Mouse (Mus musculus) spleen, adult 2 months (tissue): ENCODE results near the gene Zbtb20. TPM values are rescaled to one million over a fixed set of nuclear protein-coding genes. Genes with fewer than 3 reads are reported as not detected.

Experiments
- DNase-seq, 2 experiments: peaks; one replicate each; pipeline versions ENCODE4 v3.0.0 to v3.0.0-alpha.2; 2012 to 2021; ENCODE audit warnings: low spot score in 2 of 2, low read depth in 1 of 2
- H3K27ac ChIP-seq: fragments of 200-500 bp; 2 replicates; pipeline ENCODE4 v1.5.1; 2012; ENCODE audit warnings: low read length, inconsistent platforms; ENCODE audit not compliant: insufficient read depth
- H3K27me3 ChIP-seq: fragments of 200-500 bp; 2 replicates; pipeline ENCODE4 v1.6.1; 2012; ENCODE audit warnings: mild to moderate bottlenecking, moderate library complexity, low read length, inconsistent platforms; ENCODE audit not compliant: control insufficient read depth, insufficient read depth
- H3K36me3 ChIP-seq: fragments of 200-500 bp; 2 replicates; pipeline ENCODE4 v1.6.1; 2012; ENCODE audit warnings: mild to moderate bottlenecking, low read length, inconsistent platforms; ENCODE audit not compliant: control insufficient read depth, insufficient read depth
- H3K4me1 ChIP-seq: fragments of 200-500 bp; 2 replicates; pipeline ENCODE4 v1.6.1; 2011; ENCODE audit warnings: inconsistent platforms; ENCODE audit not compliant: control insufficient read depth, insufficient read depth, insufficient read length
- H3K4me3 ChIP-seq: fragments of 200-500 bp; 2 replicates; pipeline ENCODE4 v1.5.1; 2011; ENCODE audit warnings: mild to moderate bottlenecking, inconsistent platforms; ENCODE audit not compliant: insufficient read depth, insufficient read length; ENCODE audit errors: extremely low read depth
- CTCF ChIP-seq: fragments of 200-500 bp; IDR thresholded peaks from 2 replicates; pipeline ENCODE4 v1.5.1; 2011; ENCODE audit warnings: mild to moderate bottlenecking, inconsistent platforms; ENCODE audit not compliant: insufficient read depth, insufficient read length, insufficient replicate concordance; ENCODE audit errors: extremely low read depth
- POLR2A ChIP-seq: fragments of 200-500 bp; IDR thresholded peaks from 2 replicates; pipeline ENCODE4 v1.6.1; 2011; ENCODE audit warnings: low read depth, low read length, inconsistent platforms
- WGBS: fragments of 180-500 bp; shearing (Covaris S2); methylation state at CpG from one replicate; pipeline ENCODE4 v1.1.7; 2018; 5-methylcytosine and 5-hydroxymethylcytosine counted together
- polyA plus RNA-seq: library from polyadenylated mRNA; depleted of rRNA; stranded (reverse); fragments of >200 nt; gene quantifications from 2 replicates; pipeline ENCODE4 v1.2.3, GENCODE M21; 2012

Gene Zbtb20
- polyA plus RNA-seq, 1 experiment = 8.6 TPM

GRCm38 (mm10) chr16:42866061-42866460 lies 9.6 kb upstream of the Zbtb20 start:
- TF ChIP-seq CTCF (no peak), POLR2A (no peak)
- 64% methylated on average over 1 of the region's 1 CpGs for WGBS
- no peaks in the 10 kb centered on the region for H3K36me3 ChIP-seq

DNA sequence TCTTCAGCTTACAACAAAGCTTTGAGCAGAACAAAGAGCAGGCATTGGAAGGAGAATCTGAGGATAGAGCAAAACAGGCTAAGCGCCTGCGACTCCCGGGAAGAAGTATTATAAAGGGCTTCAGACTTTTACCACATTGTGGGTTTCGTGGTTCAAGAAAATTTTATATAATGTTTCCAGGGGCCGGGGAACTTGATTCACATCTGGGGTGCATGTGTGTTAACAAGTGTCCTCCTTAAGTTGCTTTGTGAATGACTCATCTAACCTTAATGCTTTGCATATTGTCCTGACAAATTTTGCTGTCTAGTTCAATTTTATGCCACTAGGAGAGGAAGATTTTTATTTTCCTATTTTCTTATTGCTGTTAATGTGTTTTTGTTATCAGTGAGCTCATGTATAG lies 3.6 kb upstream of the Zbtb20 start:
- H3K27me3 ChIP-seq = no peaks in the 10 kb centered on the region
- WGBS = 69% methylated on average over 5 of the region's 5 CpGs
- no peak overlapping the region for H3K4me3 ChIP-seq
- H3K27ac ChIP-seq = no peak overlapping the region
- no peaks in the 10 kb centered on the region for H3K36me3 ChIP-seq
- no peak for TF ChIP-seq CTCF
- no peak for TF ChIP-seq POLR2A
- H3K4me1 ChIP-seq = no peaks in the 10 kb centered on the region; the same call in 1 of the 2 replicates
- no peak for DNase-seq

More at GRCm38 (mm10) chr16:42866061-42866460, 9.6 kb upstream of the Zbtb20 start:
- H3K27ac ChIP-seq = no peak overlapping the region
- DNase-seq = no peak
- H3K4me1 ChIP-seq = no peaks in the 10 kb centered on the region
- no peaks in the 10 kb centered on the region for H3K27me3 ChIP-seq
- no peak overlapping the region for H3K4me3 ChIP-seq

- TF ChIP-seq POLR2A (no peak), CTCF (no peak)
- no peak for DNase-seq
- no peaks in the 10 kb centered on the region; the same call in 1 of the 2 replicates for H3K4me1 ChIP-seq
- no peaks in the 10 kb centered on the region for H3K27me3 ChIP-seq
- H3K27ac ChIP-seq = no peak overlapping the region
- WGBS = 73% methylated on average over 3 of the region's 3 CpGs
- H3K4me3 ChIP-seq = no peak overlapping the region
- no peaks in the 10 kb centered on the region for H3K36me3 ChIP-seq
These were observed 1.7 kb upstream of the Zbtb20 start for GRCm38 (mm10) chr16:42873942-42874341.

DNA sequence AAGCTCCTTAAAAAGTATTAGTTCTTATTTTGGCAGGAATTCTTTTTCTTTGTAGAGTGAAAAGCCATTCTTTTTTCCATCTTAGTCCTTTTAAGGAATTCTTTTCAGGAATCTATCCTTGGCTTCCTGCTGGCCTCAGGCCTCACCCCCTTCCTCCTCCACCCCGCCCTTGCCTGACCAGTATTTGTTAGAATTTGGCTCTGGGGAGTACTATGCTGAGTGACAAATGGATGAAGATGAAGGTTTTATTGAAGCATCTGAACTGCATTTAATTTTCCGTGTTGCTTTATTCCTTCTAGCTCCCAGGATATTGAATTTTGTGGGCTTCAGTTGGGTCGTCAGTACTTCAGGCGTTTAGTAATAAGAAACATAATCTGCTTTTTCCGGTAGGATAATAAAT lies 1.2 kb upstream of the Zbtb20 start:
- 10% methylated on average over 5 of the region's 5 CpGs for WGBS
- no peaks in the 10 kb centered on the region; the same call in 1 of the 2 replicates for H3K4me1 ChIP-seq
- no peak for DNase-seq
- TF ChIP-seq POLR2A (no peak), CTCF (no peak)
- H3K27me3 ChIP-seq = no peaks in the 10 kb centered on the region
- peak overlapping the region; percentile 95 for H3K27ac ChIP-seq
- H3K4me3 ChIP-seq = peak overlapping the region; percentile 93
- no peaks in the 10 kb centered on the region for H3K36me3 ChIP-seq

DNA sequence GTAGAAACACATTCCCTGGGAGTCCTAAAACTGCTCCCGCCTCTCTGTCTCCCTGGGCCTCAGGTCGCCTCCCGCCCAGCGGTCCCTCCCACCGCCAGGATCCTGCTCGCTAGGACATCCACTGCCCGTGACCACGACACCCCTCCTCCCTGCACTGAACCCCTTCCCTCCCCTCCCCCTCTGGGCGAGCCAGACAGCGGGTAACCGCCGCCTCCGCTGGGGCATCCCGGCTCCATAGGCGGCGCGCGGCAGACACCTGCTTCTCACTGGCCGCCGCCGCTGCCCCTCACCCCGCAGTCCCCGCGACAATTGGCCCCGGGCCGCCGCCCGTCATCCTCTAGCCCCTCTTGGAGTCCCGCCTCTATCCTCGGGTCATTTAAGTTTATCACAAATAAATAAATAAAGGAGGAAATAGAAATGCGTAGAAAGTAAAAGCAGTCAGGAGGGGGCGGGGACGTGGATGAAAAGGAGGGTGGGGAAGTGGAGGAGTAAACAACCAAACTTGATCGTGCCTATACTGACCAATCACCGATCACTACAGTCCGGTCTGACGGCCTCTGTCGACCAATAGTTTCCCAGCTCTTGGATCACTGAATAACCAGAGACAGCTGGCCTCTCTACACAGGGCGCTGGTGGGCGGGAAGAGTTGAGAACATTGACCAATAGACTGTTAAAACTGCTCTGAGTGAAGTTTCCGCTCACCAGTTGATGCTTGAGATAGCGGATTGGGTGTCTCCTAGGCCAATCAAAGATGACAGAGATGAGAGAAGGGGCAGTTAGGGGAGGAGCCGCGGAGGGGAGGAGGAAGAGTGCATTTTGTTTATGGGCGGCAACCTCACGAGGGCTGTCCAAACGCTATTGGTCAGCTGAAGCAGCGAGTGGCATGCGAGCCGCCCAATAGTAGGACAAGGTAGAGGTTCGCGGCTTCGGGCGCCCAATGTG lies 500 bp upstream of the Zbtb20 start:
- Histone ChIP-seq H3K36me3 (no peaks in the 10 kb centered on the region), H3K27ac (peak overlapping the region; percentile 95), H3K27me3 (no peaks in the 10 kb centered on the region), H3K4me1 (no peaks in the 10 kb centered on the region; the same call in 1 of the 2 replicates), H3K4me3 (peak overlapping the region; percentile 93)
- under 1% methylated on average over 54 of the region's 54 CpGs for WGBS
- TF ChIP-seq CTCF (no peak), POLR2A (no peak; the same call in 1 of the 2 replicates)
- peak; percentile 95 to 100 for DNase-seq

DNA sequence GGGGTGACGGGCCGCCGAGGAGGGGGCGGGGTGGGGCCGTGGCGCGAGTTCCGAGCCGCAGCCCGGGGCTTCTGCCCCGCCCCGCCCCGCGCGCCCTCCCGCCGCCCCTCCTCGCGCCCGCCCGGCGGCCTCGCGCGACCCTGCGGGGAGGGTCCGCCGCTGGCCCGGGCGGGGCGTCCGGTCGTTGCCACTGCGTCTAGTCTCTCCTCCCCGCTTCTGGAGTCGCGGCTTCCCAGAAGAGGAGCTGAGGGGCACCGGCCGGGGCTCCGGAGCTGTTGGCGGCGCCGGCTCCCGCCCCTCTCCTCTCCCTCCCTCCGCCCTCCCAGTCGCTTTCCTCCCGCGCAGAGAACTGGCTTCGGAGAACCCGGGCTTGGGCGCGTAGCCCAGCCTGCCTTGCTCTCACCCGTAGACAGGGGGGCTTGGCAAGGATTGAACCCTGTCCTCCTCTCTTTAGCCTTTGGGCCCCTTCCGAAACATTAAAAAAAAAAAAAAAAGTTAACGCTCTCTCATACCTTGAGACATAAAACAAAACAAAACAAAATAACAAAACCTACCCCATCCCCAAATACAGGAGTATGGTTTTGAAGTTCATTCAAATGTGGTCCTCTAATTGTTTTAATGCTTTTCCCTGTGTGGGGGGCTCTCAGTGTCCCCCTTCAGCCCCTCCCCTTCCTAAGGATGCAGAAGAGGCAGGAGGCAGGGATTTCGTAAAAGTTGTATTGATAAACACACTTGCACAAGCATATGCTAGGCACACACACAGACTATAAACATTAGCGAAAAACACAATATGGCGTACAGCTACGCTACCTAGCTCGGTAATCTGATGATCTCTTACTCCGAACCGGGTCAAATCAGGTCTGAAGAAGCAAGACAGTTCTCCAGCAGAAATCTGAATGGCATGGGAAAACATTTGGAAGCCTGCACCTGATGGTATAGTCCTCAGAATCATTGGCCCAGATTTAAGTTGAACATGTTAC lies 630 bp downstream of the Zbtb20 start:
- WGBS = 3% methylated on average over 36 of the region's 62 CpGs
- Histone ChIP-seq H3K36me3 (no peaks in the 10 kb centered on the region), H3K27me3 (no peaks in the 10 kb centered on the region), H3K27ac (peak overlapping the region; percentile 97), H3K4me1 (no peaks in the 10 kb centered on the region; the same call in 1 of the 2 replicates), H3K4me3 (peak overlapping the region; percentile 86)
- TF ChIP-seq CTCF (no peak), POLR2A (peak; percentile 36)
- peak in 1 of 2 experiments; percentile 25 for DNase-seq
